Comparison of ENCODE assay signal across 9 mouse cellular contexts in genomic region chr6:50309019-50309418, GRCm38 (mm10). TPM values are rescaled to one million over a fixed set of nuclear protein-coding genes. Genes with fewer than 3 reads are reported as not detected.
DNase-seq lines count a peak whose midpoint lies in the region; TF ChIP-seq lines count a peak whose summit lies in the region.
"Had no signal": no experiment of that assay in that cellular context is flagged by ENCODE, and none has a peak within 500 bp of the region (broad histone marks: within the 10 kb centered on the region; RNA-seq: fewer than 3 reads in every experiment).

No protein-coding gene starts in this region.

- 43% methylated on average over 6 of the region's 6 CpGs for WGBS in embryonic facial prominence, embryonic 10.5 days
- 57% methylated on average over 6 of the region's 6 CpGs for WGBS in small intestine, adult 2 months

- peak; percentile 18 to 31 for DNase-seq in heart, adult 18-20 months
- no peak for DNase-seq in heart, adult 9 months (ENCODE audit: low spot score in 2 of 2)
- peak; percentile 43 for DNase-seq in ovary, postnatal 36 days (ENCODE audit: low spot score)
- no peak for DNase-seq in ovary, adult 18-20 months (ENCODE audit: low spot score)
- peak; percentile 59 for DNase-seq in embryonic facial prominence, embryonic 10.5 days (ENCODE audit: low spot score)
- peak; percentile 52 to 66 for DNase-seq in layer of hippocampus, postnatal 14 days (ENCODE audit: low spot score in 2 of 2)
- DNase-seq in spleen, adult 18-20 months, result no peak

- H3K27me3 ChIP-seq in embryonic facial prominence, embryonic 10.5 days (replicated peaks; ENCODE audit: low read depth, poor library complexity, severe bottlenecking), result no peaks in the 10 kb centered on the region
- no peaks in the 10 kb centered on the region for H3K27me3 ChIP-seq in small intestine, adult 2 months (ENCODE audit: control insufficient read depth, insufficient read depth, low read length)

- H3K4me3 ChIP-seq in embryonic facial prominence, embryonic 10.5 days, result no peak overlapping the region
- H3K4me3 ChIP-seq in small intestine, adult 2 months (ENCODE audit: low read depth, low read length), result no peak overlapping the region
- H3K4me3 ChIP-seq: myocyte had no signal

- H3K27ac ChIP-seq in embryonic facial prominence, embryonic 10.5 days (replicated peaks), result no peak overlapping the region
- H3K27ac ChIP-seq in small intestine, adult 2 months (ENCODE audit: insufficient read depth, low read depth, low read length), result no peak overlapping the region

- H3K9me3 ChIP-seq in embryonic facial prominence, embryonic 10.5 days, result no peaks in the 10 kb centered on the region

- no peaks in the 10 kb centered on the region for H3K4me1 ChIP-seq in embryonic facial prominence, embryonic 10.5 days
- no peaks in the 10 kb centered on the region for H3K4me1 ChIP-seq in small intestine, adult 2 months (ENCODE audit: control insufficient read depth, insufficient read depth, insufficient read length, low read length)

- H3K36me3 ChIP-seq in embryonic facial prominence, embryonic 10.5 days (replicated peaks), result no peaks in the 10 kb centered on the region
- H3K36me3 ChIP-seq in small intestine, adult 2 months (ENCODE audit: control insufficient read depth, insufficient read depth, low read length), result peaks cover 14% of the 10 kb centered on the region

- peak; percentile 12; the same call in 1 of the 2 replicates for TF ChIP-seq CTCF in small intestine, adult 2 months (IDR thresholded peaks at IDR 0.05; ENCODE audit: extremely low read depth, insufficient read length, insufficient replicate concordance, low read depth, low read length)

- no peak for TF ChIP-seq POLR2A in small intestine, adult 2 months (IDR thresholded peaks at IDR 0.05; ENCODE audit: low read depth, low read length)

RNA-seq across cellular contexts. Expression of gene Gsdme, which starts 45.4 kb away (rescaled TPM):
- total RNA-seq in heart, adult 18-20 months (2021), result under 1 TPM; 0.30 to 0.44 TPM
- 49.3 and 50.7 TPM in 2 replicates for polyA plus RNA-seq in embryonic facial prominence, embryonic 10.5 days (2016; fragmentation: Nextera tagmentation; extraction: Ambion mirVana)
- total RNA-seq in layer of hippocampus, postnatal 14 days (2021), result 10 to 100 TPM; 11.6 to 12.7 TPM
- polyA plus RNA-seq in small intestine, adult 2 months (2012; rRNA removed), result 1.1 and 27.8 TPM in 2 replicates

Comparison
In these comparisons a context has a peak if more than half of its experiments do, and no peak if none do; other contexts are left out.
1. DNase-seq: peak in heart, adult 18-20 months (2 of 2), ovary, postnatal 36 days (single experiment), embryonic facial prominence, embryonic 10.5 days (single experiment) and layer of hippocampus, postnatal 14 days (2 of 2); none in heart, adult 9 months (0 of 2), ovary, adult 18-20 months (single experiment) and spleen, adult 18-20 months (0 of 2).
2. RNA of gene Gsdme, which starts 45.4 kb away (total RNA-seq): 11.6 to 12.7 TPM in layer of hippocampus, postnatal 14 days; 0.30 to 0.44 TPM in heart, adult 18-20 months; every median in the first group is over 4 times any median in the second.